Mouse (Mus musculus): ENCODE measurements around the gene Casq1. TPM values are rescaled to one million over a fixed set of nuclear protein-coding genes. Genes with fewer than 3 reads are reported as not detected.

The Casq1 gene
- polyA plus RNA-seq, 1 experiment, result 2.6 TPM

GRCm38 (mm10) chr1:172173181-172173580 is 46.5 kb downstream of the Casq1 start:
- TF ChIP-seq POLR2A (IDR thresholded peaks at IDR 0.05; ENCODE audit: borderline replicate concordance, extremely low read depth, insufficient read depth, insufficient read length, poor library complexity, severe bottlenecking) (no peak), CTCF (IDR thresholded peaks at IDR 0.05; ENCODE audit: borderline replicate concordance, extremely low read depth, insufficient read depth, insufficient read length) (no peak)
- peak; percentile 73 for DNase-seq (ENCODE audit: low read depth)

GRCm38 (mm10) chr1:172172381-172172780 is 47.3 kb downstream of the Casq1 start:
- TF ChIP-seq CTCF (IDR thresholded peaks at IDR 0.05; ENCODE audit: borderline replicate concordance, extremely low read depth, insufficient read depth, insufficient read length), result no peak
- TF ChIP-seq POLR2A (IDR thresholded peaks at IDR 0.05; ENCODE audit: borderline replicate concordance, extremely low read depth, insufficient read depth, insufficient read length, poor library complexity, severe bottlenecking), result no peak
- no peak for DNase-seq (ENCODE audit: low read depth)

GRCm38 (mm10) chr1:172169809-172170208 is 49.9 kb downstream of the Casq1 start:
- TF ChIP-seq CTCF (IDR thresholded peaks at IDR 0.05; ENCODE audit: borderline replicate concordance, extremely low read depth, insufficient read depth, insufficient read length), result no peak
- TF ChIP-seq POLR2A (IDR thresholded peaks at IDR 0.05; ENCODE audit: borderline replicate concordance, extremely low read depth, insufficient read depth, insufficient read length, poor library complexity, severe bottlenecking), result no peak
- DNase-seq (ENCODE audit: low read depth), result no peak

- TF ChIP-seq POLR2A (IDR thresholded peaks at IDR 0.05; ENCODE audit: borderline replicate concordance, extremely low read depth, insufficient read depth, insufficient read length, poor library complexity, severe bottlenecking), result no peak
- no peak for TF ChIP-seq CTCF (IDR thresholded peaks at IDR 0.05; ENCODE audit: borderline replicate concordance, extremely low read depth, insufficient read depth, insufficient read length)
- DNase-seq (ENCODE audit: low read depth), result no peak
Measured at GRCm38 (mm10) chr1:172167911-172168310, 51.8 kb downstream of the Casq1 start.

- TF ChIP-seq CTCF (IDR thresholded peaks at IDR 0.05; ENCODE audit: borderline replicate concordance, extremely low read depth, insufficient read depth, insufficient read length) (no peak), POLR2A (IDR thresholded peaks at IDR 0.05; ENCODE audit: borderline replicate concordance, extremely low read depth, insufficient read depth, insufficient read length, poor library complexity, severe bottlenecking) (no peak)
- no peak for DNase-seq (ENCODE audit: low read depth)
Measured at GRCm38 (mm10) chr1:172162959-172163358, 56.7 kb downstream of the Casq1 start.

GRCm38 (mm10) chr1:172162009-172162408 is 57.7 kb downstream of the Casq1 start:
- TF ChIP-seq POLR2A (IDR thresholded peaks at IDR 0.05; ENCODE audit: borderline replicate concordance, extremely low read depth, insufficient read depth, insufficient read length, poor library complexity, severe bottlenecking), result no peak
- peak; percentile 56; the same call in 1 of the 2 replicates for TF ChIP-seq CTCF (IDR thresholded peaks at IDR 0.05; ENCODE audit: borderline replicate concordance, extremely low read depth, insufficient read depth, insufficient read length)
- DNase-seq (ENCODE audit: low read depth), result peak; percentile 75

GRCm38 (mm10) chr1:172160508-172160907 is 59.2 kb downstream of the Casq1 start:
- TF ChIP-seq CTCF (IDR thresholded peaks at IDR 0.05; ENCODE audit: borderline replicate concordance, extremely low read depth, insufficient read depth, insufficient read length) (no peak), POLR2A (IDR thresholded peaks at IDR 0.05; ENCODE audit: borderline replicate concordance, extremely low read depth, insufficient read depth, insufficient read length, poor library complexity, severe bottlenecking) (no peak)
- no peak for DNase-seq (ENCODE audit: low read depth)

- no peak for DNase-seq (ENCODE audit: low read depth)
- TF ChIP-seq CTCF (IDR thresholded peaks at IDR 0.05; ENCODE audit: borderline replicate concordance, extremely low read depth, insufficient read depth, insufficient read length) (no peak), POLR2A (IDR thresholded peaks at IDR 0.05; ENCODE audit: borderline replicate concordance, extremely low read depth, insufficient read depth, insufficient read length, poor library complexity, severe bottlenecking) (no peak)
Measured at GRCm38 (mm10) chr1:172159970-172160369, 59.7 kb downstream of the Casq1 start.

Other genes with a start within 250 kb of the Casq1 start
- 61.5 and 87.3 TPM in 2 replicates for gene Vangl2, start 191.4 kb downstream of the Casq1 start, polyA plus RNA-seq (2012; rRNA removed)
- 14.8 and 19.3 TPM in 2 replicates for gene Nhlh1, start 162.3 kb downstream of the Casq1 start, polyA plus RNA-seq (2012; rRNA removed)
- gene Copa, start 137.3 kb downstream of the Casq1 start, polyA plus RNA-seq (2012; rRNA removed), result 79.5 and 135 TPM in 2 replicates
- gene Ncstn, start 137.1 kb downstream of the Casq1 start, polyA plus RNA-seq (2012; rRNA removed), result 136 and 139 TPM in 2 replicates
- 105 and 106 TPM in 2 replicates for gene Pex19, start 93.1 kb downstream of the Casq1 start, polyA plus RNA-seq (2012; rRNA removed)
- gene Dcaf8, start 71.8 kb downstream of the Casq1 start, polyA plus RNA-seq (2012; rRNA removed), result 76.6 and 84.5 TPM in 2 replicates
- gene Pea15a, start 13.1 kb downstream of the Casq1 start, polyA plus RNA-seq (2012; rRNA removed), result 308 and 321 TPM in 2 replicates
- 0.05 and 0.08 TPM in 2 replicates for gene Atp1a4, start 38.5 kb upstream of the Casq1 start, polyA plus RNA-seq (2012; rRNA removed)
- gene Igsf8, start 41.8 kb upstream of the Casq1 start, polyA plus RNA-seq (2012; rRNA removed), result 110 and 207 TPM in 2 replicates
- 51.5 and 82.9 TPM in 2 replicates for gene Atp1a2, start 78.2 kb upstream of the Casq1 start, polyA plus RNA-seq (2012; rRNA removed)
- 6.9 and 8.0 TPM in 2 replicates for gene Kcnj9, start 109.5 kb upstream of the Casq1 start, polyA plus RNA-seq (2012; rRNA removed)
- 3.2 and 5.9 TPM in 2 replicates for gene Kcnj10, start 121.3 kb upstream of the Casq1 start, polyA plus RNA-seq (2012; rRNA removed)
- gene Pigm, start 156.7 kb upstream of the Casq1 start, polyA plus RNA-seq (2012; rRNA removed), result 9.4 and 9.8 TPM in 2 replicates